Mouse (Mus musculus) forebrain, postnatal 0 days (tissue): ENCODE measurements around the gene Lsm7. TPM values are rescaled to one million over a fixed set of nuclear protein-coding genes. Genes with fewer than 3 reads are reported as not detected.

Source experiments
- ATAC-seq: fragments of 200-750 bp; cut with Nextera tagmentation; 2 replicates; pipeline ENCODE4 v1.8.0; 2017; ENCODE audit warnings: mild to moderate bottlenecking, moderate library complexity
- DNase-seq: peaks from one replicate; pipeline ENCODE4 v3.0.0-alpha.2; 2015
- H3K27ac ChIP-seq: fragments of 300-500 bp; sonication (generic); 2 replicates; pipeline ENCODE4 v1.5.1; 2014; ENCODE audit warnings: low read depth, mild to moderate bottlenecking, antibody characterized with exemption, low read length, moderate library complexity, mixed read lengths
- H3K27me3 ChIP-seq: fragments of 300-500 bp; sonication (generic); 2 replicates; pipeline ENCODE4 v1.6.1; 2014; ENCODE audit warnings: mild to moderate bottlenecking, low read length, mixed read lengths; ENCODE audit not compliant: insufficient read depth
- H3K36me3 ChIP-seq: fragments of 300-500 bp; sonication (generic); 2 replicates; pipeline ENCODE4 v1.6.1; 2014; ENCODE audit warnings: mild to moderate bottlenecking, moderate library complexity; ENCODE audit not compliant: insufficient read depth
- H3K4me1 ChIP-seq: fragments of 300-500 bp; sonication (generic); 2 replicates; pipeline ENCODE4 v1.6.1; 2014; ENCODE audit warnings: antibody characterized with exemption; ENCODE audit not compliant: insufficient read depth
- H3K4me2 ChIP-seq: fragments of 300-500 bp; sonication (generic); 2 replicates; pipeline ENCODE4 v1.6.1; 2014; ENCODE audit warnings: low read depth, mild to moderate bottlenecking, moderate library complexity
- H3K4me3 ChIP-seq: fragments of 300-500 bp; sonication (generic); 2 replicates; pipeline ENCODE4 v1.5.1; 2014; ENCODE audit warnings: low read depth, low read length, mixed read lengths
- H3K9ac ChIP-seq: fragments of 300-500 bp; sonication (generic); 2 replicates; pipeline ENCODE4 v1.6.1; 2014; ENCODE audit warnings: mild to moderate bottlenecking
- H3K9me3 ChIP-seq: fragments of 300-500 bp; sonication (generic); 2 replicates; pipeline ENCODE4 v1.6.1; 2016; ENCODE audit warnings: low read length
- CTCF ChIP-seq: sonication (generic); IDR thresholded peaks from 2 replicates; pipeline ENCODE4 v1.5.1; 2016; ENCODE audit warnings: antibody characterized with exemption, control low read depth, low read depth
- WGBS: fragments of 180-500 bp; shearing (Covaris S2); extraction: QIAGEN DNeasy Blood & Tissue Kit; methylation state at CpG from one replicate; pipeline ENCODE4 v1.1.7; 2014; 5-methylcytosine and 5-hydroxymethylcytosine counted together
- microRNA counts: library from miRNA; unstranded; fragments of <30 nt; microRNA quantifications from one replicate; lab custom pipeline; 2015
- microRNA-seq, 2 experiments: library from miRNA; unstranded; fragments of <30 nt; microRNA quantifications; one replicate each; pipeline ENCODE4; 2016
- polyA plus RNA-seq: library from polyadenylated mRNA; unstranded; fragments of >200 nt; fragmentation: Nextera tagmentation; extraction: Ambion mirVana; gene quantifications from 2 replicates; pipeline ENCODE4 v1.2.1, GENCODE M21; 2015
- total RNA-seq: library from RNA; depleted of rRNA; stranded (reverse); fragments of >200 nt; gene quantifications from 2 replicates; pipeline ENCODE4 v1.2.3, GENCODE M21; 2014; rRNA removed

The Lsm7 gene
- total and polyA plus RNA-seq, 2 experiments from 2014 or later, result 158 to 306 TPM

DNA sequence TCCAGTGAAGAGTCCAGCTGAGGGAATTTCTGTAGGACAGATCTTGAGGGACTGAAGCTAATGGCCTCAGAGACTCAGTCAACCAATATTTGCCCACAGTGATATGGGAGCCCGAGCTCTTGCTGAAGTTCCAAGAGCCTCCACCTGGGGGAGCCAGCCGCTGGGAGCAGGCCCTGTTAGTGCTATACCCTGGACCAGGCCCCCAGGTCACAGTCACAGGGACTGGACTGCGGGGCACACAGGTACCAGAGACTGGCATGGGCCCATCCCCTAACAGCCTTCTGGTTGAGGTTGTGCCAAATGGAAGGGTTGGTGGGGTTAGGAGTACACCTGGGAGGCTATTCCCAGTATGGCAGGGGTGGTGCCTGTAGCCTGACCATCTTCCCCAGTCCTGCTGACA lies 49.1 kb downstream of the Lsm7 start:
- H3K4me2 ChIP-seq, result peak overlapping the region; percentile 95; the same call in 1 of the 2 replicates
- no peak overlapping the region for H3K27ac ChIP-seq
- WGBS, result 4% methylated on average over 3 of the region's 3 CpGs
- peak; percentile 75 for TF ChIP-seq CTCF
- H3K9ac ChIP-seq, result no peak overlapping the region
- peaks cover 42% of the 10 kb centered on the region for H3K36me3 ChIP-seq
- no peak overlapping the region for H3K4me3 ChIP-seq
- H3K27me3 ChIP-seq, result peaks cover 10% of the 10 kb centered on the region
- DNase-seq (peak; percentile 68), ATAC-seq (peak; percentile 30; the same call in 1 of the 2 replicates)
- H3K9me3 ChIP-seq, result no peaks in the 10 kb centered on the region
- H3K4me1 ChIP-seq, result peaks cover 11% of the 10 kb centered on the region

DNA sequence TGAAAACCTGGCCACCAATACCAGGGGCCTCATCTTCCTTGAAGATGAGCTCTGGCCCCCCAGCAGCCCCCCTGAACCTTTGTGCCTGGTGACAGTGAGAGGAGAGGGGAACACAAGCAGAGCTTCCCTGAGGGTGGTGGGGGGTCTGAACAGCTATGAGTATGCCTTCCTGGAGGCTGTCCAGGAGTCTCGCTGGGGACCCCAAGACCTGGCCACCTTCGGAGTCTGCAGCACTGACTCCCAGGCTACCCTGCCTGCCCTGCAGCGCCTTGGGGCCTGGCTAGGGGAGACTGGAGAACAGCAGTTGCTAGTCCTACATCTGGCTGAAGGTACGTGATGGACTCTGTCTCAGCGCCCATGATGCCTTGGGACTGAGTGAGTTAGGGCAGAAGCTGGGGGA lies 49.7 kb downstream of the Lsm7 start:
- no peak overlapping the region for H3K9ac ChIP-seq
- DNase-seq (no peak), ATAC-seq (no peak)
- TF ChIP-seq CTCF, result no peak
- no peak overlapping the region for H3K4me3 ChIP-seq
- peaks cover 42% of the 10 kb centered on the region for H3K36me3 ChIP-seq
- H3K27me3 ChIP-seq, result peaks cover 6% of the 10 kb centered on the region
- peaks cover 11% of the 10 kb centered on the region for H3K4me1 ChIP-seq
- WGBS, result 76% methylated on average over 5 of the region's 5 CpGs
- H3K4me2 ChIP-seq, result no peak overlapping the region
- H3K27ac ChIP-seq, result no peak overlapping the region
- H3K9me3 ChIP-seq, result no peaks in the 10 kb centered on the region

GRCm38 (mm10) chr10:80804916-80805315 lies 50.1 kb downstream of the Lsm7 start, which contains the start of gene Amh:
Gene Amh (plus strand): TSS chr10:80805243.
- Histone ChIP-seq H3K4me3 (no peak within 1 kb of the TSS), H3K9me3 (no peaks in the 10 kb centered on the region), H3K27ac (no peak within 1 kb of the TSS), H3K36me3 (peaks cover 42% of the 10 kb centered on the region), H3K4me1 (peaks cover 12% of the 10 kb centered on the region), H3K9ac (no peak within 1 kb of the TSS), H3K27me3 (peaks cover 2% of the 10 kb centered on the region), H3K4me2 (no peak within 1 kb of the TSS)
- DNase-seq (no peak), ATAC-seq (no peak)
- 65% methylated on average over 6 of the region's 6 CpGs for WGBS
- no peak for TF ChIP-seq CTCF

DNA sequence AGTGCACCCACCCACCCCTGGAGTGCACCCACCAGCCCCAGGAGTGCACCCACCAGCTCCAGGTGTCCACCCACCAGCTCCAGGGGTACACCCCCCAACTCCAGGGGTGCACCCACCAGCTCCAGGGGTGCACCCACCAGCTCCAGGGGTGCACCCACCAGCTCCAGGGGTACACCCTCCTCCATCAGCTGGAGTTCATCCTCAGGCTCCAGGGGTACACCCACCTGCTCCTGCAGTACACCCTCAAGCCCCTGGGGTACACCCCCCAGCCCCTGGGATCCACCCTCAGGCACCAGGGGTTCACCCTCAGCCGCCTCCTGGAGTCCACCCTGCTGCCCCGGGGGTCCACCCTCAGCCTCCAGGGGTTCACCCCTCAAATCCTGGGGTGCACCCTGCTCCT lies 50.7 kb downstream of the Lsm7 start:
- Histone ChIP-seq H3K4me1 (peaks cover 18% of the 10 kb centered on the region), H3K9me3 (no peaks in the 10 kb centered on the region), H3K27ac (no peak overlapping the region), H3K9ac (no peak overlapping the region), H3K36me3 (peaks cover 42% of the 10 kb centered on the region), H3K27me3 (no peaks in the 10 kb centered on the region), H3K4me3 (no peak overlapping the region), H3K4me2 (no peak overlapping the region)
- TF ChIP-seq CTCF, result no peak
- WGBS, result 100% methylated on average over 2 of the region's 2 CpGs
- DNase-seq (no peak), ATAC-seq (no peak)

GRCm38 (mm10) chr10:80802996-80803395 lies 52.0 kb downstream of the Lsm7 start:
- no peaks in the 10 kb centered on the region for H3K9me3 ChIP-seq
- no peaks in the 10 kb centered on the region for H3K27me3 ChIP-seq
- no peak for TF ChIP-seq CTCF
- WGBS, result 79% methylated on average over 3 of the region's 3 CpGs
- H3K27ac ChIP-seq, result no peak overlapping the region
- H3K36me3 ChIP-seq, result peaks cover 42% of the 10 kb centered on the region
- H3K4me2 ChIP-seq, result no peak overlapping the region
- ATAC-seq (no peak), DNase-seq (no peak)
- no peak overlapping the region for H3K9ac ChIP-seq
- H3K4me1 ChIP-seq, result peaks cover 14% of the 10 kb centered on the region
- H3K4me3 ChIP-seq, result no peak overlapping the region

MicroRNAs within 50 kb of the gene (microRNA counts, 519-probe panel; counts per million panel counts)
- not detected for microRNA mmu-miR-1982 (lab: Ali Mortazavi, UCI)

Small RNAs within 50 kb of the gene (microRNA-seq; reads per million reads assigned to microRNA genes)
- gene Mir1982, result 5.8 to 10.1 reads per million in 2 experiments

Other genes starting within 250 kb of the Lsm7 start
- 1.2 and 2.7 TPM in 2 replicates for gene Gm49322, start 249.2 kb downstream of the Lsm7 start, total RNA-seq
- gene Gm49322, start 249.2 kb downstream of the Lsm7 start, polyA plus RNA-seq, result 0.58 and 0.69 TPM in 2 replicates
- gene Csnk1g2, start 232.4 kb downstream of the Lsm7 start, total RNA-seq, result 127 and 135 TPM in 2 replicates
- 91.8 and 94.1 TPM in 2 replicates for gene Csnk1g2, start 232.4 kb downstream of the Lsm7 start, polyA plus RNA-seq
- 105 and 131 TPM in 2 replicates for gene Btbd2, start 198.1 kb downstream of the Lsm7 start, total RNA-seq
- gene Btbd2, start 198.1 kb downstream of the Lsm7 start, polyA plus RNA-seq, result 70.4 and 77.6 TPM in 2 replicates
- 55.2 and 69.8 TPM in 2 replicates for gene Mknk2, start 177.1 kb downstream of the Lsm7 start, total RNA-seq
- gene Mknk2, start 177.1 kb downstream of the Lsm7 start, polyA plus RNA-seq, result 42.4 and 43.6 TPM in 2 replicates
- gene Mob3a, start 153.2 kb downstream of the Lsm7 start, total RNA-seq, result 54.1 and 57.8 TPM in 2 replicates
- gene Mob3a, start 153.2 kb downstream of the Lsm7 start, polyA plus RNA-seq, result 38.9 and 45.9 TPM in 2 replicates
- 37.9 and 39.5 TPM in 2 replicates for gene Izumo4, start 153.0 kb downstream of the Lsm7 start, total RNA-seq
- 34.4 and 36.7 TPM in 2 replicates for gene Izumo4, start 153.0 kb downstream of the Lsm7 start, polyA plus RNA-seq
- gene Ap3d1, start 112.9 kb downstream of the Lsm7 start, total RNA-seq, result 137 and 176 TPM in 2 replicates
- gene Ap3d1, start 112.9 kb downstream of the Lsm7 start, polyA plus RNA-seq, result 63.8 and 87.7 TPM in 2 replicates
- 15.9 and 21.7 TPM in 2 replicates for gene Dot1l, start 100.0 kb downstream of the Lsm7 start, total RNA-seq
- gene Dot1l, start 100.0 kb downstream of the Lsm7 start, polyA plus RNA-seq, result 5.7 and 8.5 TPM in 2 replicates
- 20.4 and 20.6 TPM in 2 replicates for gene Sf3a2, start 57.0 kb downstream of the Lsm7 start, total RNA-seq
- gene Sf3a2, start 57.0 kb downstream of the Lsm7 start, polyA plus RNA-seq, result 66.4 and 73.7 TPM in 2 replicates
- gene Plekhj1, start 56.6 kb downstream of the Lsm7 start, total RNA-seq, result 81.1 and 89.0 TPM in 2 replicates
- gene Plekhj1, start 56.6 kb downstream of the Lsm7 start, polyA plus RNA-seq, result 96.8 and 107 TPM in 2 replicates
- 0.62 and 0.69 TPM in 2 replicates for gene Amh, start 50.0 kb downstream of the Lsm7 start, total RNA-seq
- gene Amh, start 50.0 kb downstream of the Lsm7 start, polyA plus RNA-seq, result not detected in 2 replicates
- 0.38 TPM in 1 of 2 replicates, not detected in the other for gene Jsrp1, start 41.7 kb downstream of the Lsm7 start, total RNA-seq
- 0.70 and 0.76 TPM in 2 replicates for gene Jsrp1, start 41.7 kb downstream of the Lsm7 start, polyA plus RNA-seq
- gene Oaz1, start 28.6 kb downstream of the Lsm7 start, total RNA-seq, result 1,019 and 1,040 TPM in 2 replicates
- gene Oaz1, start 28.6 kb downstream of the Lsm7 start, polyA plus RNA-seq, result 1,146 and 1,244 TPM in 2 replicates
- gene Lingo3, start 11.2 kb downstream of the Lsm7 start, total RNA-seq, result 23.3 and 23.7 TPM in 2 replicates
- gene Lingo3, start 11.2 kb downstream of the Lsm7 start, polyA plus RNA-seq, result 18.5 and 20.3 TPM in 2 replicates
- 79.2 and 90.3 TPM in 2 replicates for gene Sppl2b, start 66 bp upstream of the Lsm7 start, total RNA-seq
- gene Sppl2b, start 66 bp upstream of the Lsm7 start, polyA plus RNA-seq, result 64.6 and 74.4 TPM in 2 replicates
- gene Tmprss9, start 16.6 kb upstream of the Lsm7 start, total RNA-seq, result 0.08 and 0.33 TPM in 2 replicates
- 0.18 and 0.22 TPM in 2 replicates for gene Tmprss9, start 16.6 kb upstream of the Lsm7 start, polyA plus RNA-seq
- gene Timm13, start 45.8 kb upstream of the Lsm7 start, total RNA-seq, result 214 and 233 TPM in 2 replicates
- 381 and 448 TPM in 2 replicates for gene Timm13, start 45.8 kb upstream of the Lsm7 start, polyA plus RNA-seq
- 46.1 and 46.5 TPM in 2 replicates for gene Lmnb2, start 63.0 kb upstream of the Lsm7 start, total RNA-seq
- gene Lmnb2, start 63.0 kb upstream of the Lsm7 start, polyA plus RNA-seq, result 22.1 and 24.5 TPM in 2 replicates
- gene Gadd45b, start 74.9 kb upstream of the Lsm7 start, total RNA-seq, result 5.0 and 5.8 TPM in 2 replicates
- gene Gadd45b, start 74.9 kb upstream of the Lsm7 start, polyA plus RNA-seq, result 6.5 and 7.7 TPM in 2 replicates
- gene Gng7, start 159.7 kb upstream of the Lsm7 start, total RNA-seq, result 64.5 and 91.4 TPM in 2 replicates
- gene Gng7, start 159.7 kb upstream of the Lsm7 start, polyA plus RNA-seq, result 76.2 and 85.7 TPM in 2 replicates
- 65.4 and 76.0 TPM in 2 replicates for gene Diras1, start 170.5 kb upstream of the Lsm7 start, total RNA-seq
- gene Diras1, start 170.5 kb upstream of the Lsm7 start, polyA plus RNA-seq, result 66.1 and 70.2 TPM in 2 replicates
- gene Slc39a3, start 182.2 kb upstream of the Lsm7 start, total RNA-seq, result 82.1 and 104 TPM in 2 replicates
- gene Slc39a3, start 182.2 kb upstream of the Lsm7 start, polyA plus RNA-seq, result 43.5 and 45.2 TPM in 2 replicates
- 176 and 215 TPM in 2 replicates for gene Sgta, start 205.0 kb upstream of the Lsm7 start, total RNA-seq
- gene Sgta, start 205.0 kb upstream of the Lsm7 start, polyA plus RNA-seq, result 326 and 360 TPM in 2 replicates
- gene Thop1, start 214.8 kb upstream of the Lsm7 start, total RNA-seq, result 69.0 and 74.6 TPM in 2 replicates
- gene Thop1, start 214.8 kb upstream of the Lsm7 start, polyA plus RNA-seq, result 45.9 and 52.5 TPM in 2 replicates
- 0.38 and 0.43 TPM in 2 replicates for gene Creb3l3, start 243.7 kb upstream of the Lsm7 start, total RNA-seq
- gene Creb3l3, start 243.7 kb upstream of the Lsm7 start, polyA plus RNA-seq, result 0.29 and 0.40 TPM in 2 replicates